24 mouse cellular contexts compared by ENCODE assay signal in the genomic region with DNA sequence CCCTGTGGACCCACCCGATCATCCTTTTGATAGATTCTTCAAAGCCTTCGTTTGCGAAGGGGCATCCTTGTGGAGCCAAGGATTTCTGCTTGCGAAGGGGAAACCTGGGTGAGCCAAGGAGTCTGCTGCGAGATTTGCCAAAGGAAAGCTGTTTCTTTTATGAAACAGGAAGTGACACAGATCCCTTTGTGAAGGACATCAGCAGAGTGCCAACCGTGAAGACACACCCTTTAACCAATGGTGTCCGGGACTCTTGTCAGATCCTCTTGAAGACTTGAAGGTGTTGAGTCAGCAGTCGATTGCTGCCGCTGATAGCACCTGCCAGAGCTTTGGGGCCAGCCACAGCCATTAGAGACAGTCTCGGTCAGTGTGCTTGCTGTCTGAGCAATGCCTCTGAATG. TPM values are rescaled to one million over a fixed set of nuclear protein-coding genes. Genes with fewer than 3 reads are reported as not detected.
DNase-seq lines count a peak whose midpoint lies in the region; ATAC-seq and TF ChIP-seq lines count a peak whose summit lies in the region.
"Had no signal": no experiment of that assay in that cellular context is flagged by ENCODE, and none has a peak within 500 bp of the region (broad histone marks: within the 10 kb centered on the region; RNA-seq: fewer than 3 reads in every experiment).

No protein-coding gene starts in this region.

- TF ChIP-seq EP300 in MEL (IDR thresholded peaks at IDR 0.05; ENCODE audit: low read depth in 1 of 2, low read length in 2 of 2), result no peak

- H3K27me3 ChIP-seq in midbrain, embryonic 11.5 days (ENCODE audit: control insufficient read depth, insufficient read depth, low read length), result no peaks in the 10 kb centered on the region; the same call in 1 of the 2 replicates
- peaks cover 2% of the 10 kb centered on the region; the same call in 1 of the 2 replicates for H3K27me3 ChIP-seq in midbrain, embryonic 15.5 days (replicated peaks)
- H3K27me3 ChIP-seq in MEL (ENCODE audit: control insufficient read depth in 1 of 2, insufficient read depth in 2 of 2, low read length in 2 of 2), result no peaks in the 10 kb centered on the region
- H3K27me3 ChIP-seq: embryonic facial prominence, embryonic 12.5 days; embryonic facial prominence, embryonic 15.5 days; forebrain, embryonic 15.5 days; heart, embryonic 13.5 days; hindbrain, embryonic 15.5 days had no signal

- no peak overlapping the region for H3K9ac ChIP-seq in midbrain, embryonic 11.5 days (ENCODE audit: low read length)
- H3K9ac ChIP-seq in midbrain, embryonic 15.5 days, result no peak overlapping the region
- no peak overlapping the region for H3K9ac ChIP-seq in MEL (ENCODE audit: control insufficient read depth, low read depth, low read length, poor library complexity, severe bottlenecking)
- H3K9ac ChIP-seq: embryonic facial prominence, embryonic 12.5 days; embryonic facial prominence, embryonic 15.5 days; forebrain, embryonic 15.5 days; heart, embryonic 13.5 days; hindbrain, embryonic 12.5 days; hindbrain, embryonic 15.5 days had no signal

- WGBS in midbrain, embryonic 11.5 days, result 84% methylated on average over 10 of the region's 10 CpGs
- WGBS in midbrain, embryonic 15.5 days, result 87% methylated on average over 10 of the region's 10 CpGs

- H3K4me3 ChIP-seq in midbrain, embryonic 11.5 days (ENCODE audit: low read depth, low read length), result no peak overlapping the region
- no peak overlapping the region for H3K4me3 ChIP-seq in midbrain, embryonic 15.5 days
- 0 out of 4 replicates have a peak overlapping the region, but pooled peaks of 1 of the 2 experiments have one; percentile 13 for H3K4me3 ChIP-seq in MEL (ENCODE audit: control insufficient read depth in 1 of 2, insufficient read depth in 1 of 2, low read depth in 2 of 2, low read length in 2 of 2)
- H3K4me3 ChIP-seq: embryonic facial prominence, embryonic 12.5 days; embryonic facial prominence, embryonic 15.5 days; forebrain, embryonic 15.5 days; heart, adult 2 months; heart, embryonic 10.5 days; heart, embryonic 13.5 days; hindbrain, embryonic 12.5 days; hindbrain, embryonic 15.5 days had no signal

- H3K79me2 ChIP-seq in MEL (ENCODE audit: control insufficient read depth, insufficient read depth, low read length, poor library complexity), result no peaks in the 10 kb centered on the region

- H3K4me2 ChIP-seq in midbrain, embryonic 11.5 days, result no peak overlapping the region
- H3K4me2 ChIP-seq in midbrain, embryonic 15.5 days, result no peak overlapping the region
- H3K4me2 ChIP-seq: embryonic facial prominence, embryonic 12.5 days; embryonic facial prominence, embryonic 15.5 days; forebrain, embryonic 15.5 days; heart, embryonic 13.5 days; hindbrain, embryonic 12.5 days; hindbrain, embryonic 15.5 days had no signal

- TF ChIP-seq POLR2A in MEL (IDR thresholded peaks at IDR 0.05; ENCODE audit: control insufficient read depth in 1 of 2, insufficient read depth in 1 of 2, low read depth in 1 of 2, low read length in 2 of 2, poor library complexity in 1 of 2), result no peak

- peak; percentile 77 for DNase-seq in midbrain, embryonic 11.5 days (ENCODE audit: low spot score, missing footprints)
- peak; percentile 50 for DNase-seq in MEL (ENCODE audit: low read depth, low spot score)
- no peak for DNase-seq in thymus, postnatal 36 days
- no peak for DNase-seq in kidney, adult 9 months
- DNase-seq in heart, postnatal 36 days, result no peak
- DNase-seq: adrenal gland, adult 2 months; adrenal gland, postnatal 14 days; cerebellum, adult 11 months; cerebellum, adult 2 months; cerebellum, postnatal 10 days; cerebellum, postnatal 36 days; gastrocnemius, postnatal 25 days; heart, adult 2 months; heart, postnatal 14 days had no signal

- no peak for ATAC-seq in midbrain, embryonic 11.5 days (ENCODE audit: low FRiP score)
- no peak for ATAC-seq in midbrain, embryonic 15.5 days (replicated peaks)
- peak; percentile 85 for ATAC-seq in megakaryocyte, adult 5-6 weeks (ENCODE audit: poor library complexity, severe bottlenecking)
- ATAC-seq: forebrain, embryonic 15.5 days had no signal

- TF ChIP-seq RAD21 in MEL (IDR thresholded peaks at IDR 0.05; ENCODE audit: low read depth, low read length), result no peak

- no peak for TF ChIP-seq CTCF in MEL (IDR thresholded peaks at IDR 0.05 in 2 of 3, conservative IDR thresholded peaks at IDR 0.05 in 1 of 3; ENCODE audit: control insufficient read depth in 1 of 3, insufficient read depth in 1 of 3, low read depth in 2 of 3, low read length in 3 of 3, poor library complexity in 1 of 3, severe bottlenecking in 1 of 3)

- intact Hi-C loops in heart, postnatal 36 days (cut with DNase I), result no loop called here

- H3K36me3 ChIP-seq in midbrain, embryonic 11.5 days (ENCODE audit: control insufficient read depth, insufficient read depth, low read length), result no peaks in the 10 kb centered on the region
- H3K36me3 ChIP-seq in midbrain, embryonic 15.5 days (replicated peaks), result no peaks in the 10 kb centered on the region
- H3K36me3 ChIP-seq in MEL (ENCODE audit: control insufficient read depth in 1 of 2, insufficient read depth in 2 of 2, low read length in 2 of 2), result peaks cover 0 to 24% of the 10 kb centered on the region in 2 experiments; a peak in 2 of 4 replicates
- H3K36me3 ChIP-seq: embryonic facial prominence, embryonic 12.5 days; embryonic facial prominence, embryonic 15.5 days; forebrain, embryonic 15.5 days; G1E; heart, embryonic 10.5 days; heart, embryonic 13.5 days; hindbrain, embryonic 12.5 days; hindbrain, embryonic 15.5 days had no signal

- H3K27ac ChIP-seq in midbrain, embryonic 11.5 days (ENCODE audit: low read depth, low read length), result no peak overlapping the region
- no peak overlapping the region for H3K27ac ChIP-seq in midbrain, embryonic 15.5 days
- H3K27ac ChIP-seq in MEL (ENCODE audit: control insufficient read depth, low read depth, low read length), result no peak overlapping the region
- H3K27ac ChIP-seq: embryonic facial prominence, embryonic 12.5 days; embryonic facial prominence, embryonic 15.5 days; forebrain, embryonic 15.5 days; heart, adult 2 months; heart, embryonic 10.5 days; heart, embryonic 13.5 days; hindbrain, embryonic 12.5 days; hindbrain, embryonic 15.5 days had no signal

- H3K9me3 ChIP-seq in midbrain, embryonic 11.5 days (ENCODE audit: control insufficient read depth, low read length), result no peaks in the 10 kb centered on the region
- no peaks in the 10 kb centered on the region for H3K9me3 ChIP-seq in midbrain, embryonic 15.5 days
- H3K9me3 ChIP-seq in MEL (replicated peaks; ENCODE audit: insufficient read depth, low read length), result no peaks in the 10 kb centered on the region
- H3K9me3 ChIP-seq: embryonic facial prominence, embryonic 12.5 days; embryonic facial prominence, embryonic 15.5 days; forebrain, embryonic 15.5 days; G1E; heart, embryonic 10.5 days; heart, embryonic 13.5 days; hindbrain, embryonic 12.5 days; hindbrain, embryonic 15.5 days had no signal

- no peaks in the 10 kb centered on the region for H3K4me1 ChIP-seq in midbrain, embryonic 11.5 days (ENCODE audit: control insufficient read depth, insufficient read depth, low read length)
- peaks cover 16% of the 10 kb centered on the region; the same call in 1 of the 2 replicates for H3K4me1 ChIP-seq in midbrain, embryonic 15.5 days
- peaks cover 0 to 36% of the 10 kb centered on the region in 2 experiments; a peak in 3 of 4 replicates for H3K4me1 ChIP-seq in MEL (ENCODE audit: control insufficient read depth in 1 of 2, insufficient read depth in 2 of 2, low read length in 2 of 2)

TF ChIP-seq in MEL, 35 proteins besides CTCF, POLR2A, EP300 and RAD21:
- no peak for TF ChIP-seq USF1 (IDR thresholded peaks at IDR 0.05; ENCODE audit: low read depth, low read length)
- peak; percentile 44; the same call in 1 of the 2 replicates for TF ChIP-seq MAFK (IDR thresholded peaks at IDR 0.05; ENCODE audit: borderline replicate concordance, low read depth, low read length)
- no peak for TF ChIP-seq TCF12 (IDR thresholded peaks at IDR 0.05; ENCODE audit: low read depth, low read length)
- TF ChIP-seq HCFC1 (IDR thresholded peaks at IDR 0.05; ENCODE audit: low read depth, low read length), result no peak
- no peak for TF ChIP-seq POLR2AphosphoS5 (IDR thresholded peaks at IDR 0.05; ENCODE audit: borderline replicate concordance, low read depth, low read length)
- TF ChIP-seq MYC (IDR thresholded peaks at IDR 0.05; ENCODE audit: low read depth, low read length), result no peak
- TF ChIP-seq JUND (IDR thresholded peaks at IDR 0.05; ENCODE audit: low read depth, low read length), result no peak
- peak; percentile 30; the same call in 1 of the 2 replicates for TF ChIP-seq ETS1 (IDR thresholded peaks at IDR 0.05; ENCODE audit: low read depth, low read length)
- TF ChIP-seq GATA1 (IDR thresholded peaks at IDR 0.05; ENCODE audit: low read depth, low read length), result peak; percentile 37

RNA-seq across cellular contexts. Expression of gene Aldh1b1, which starts 49.4 kb away (rescaled TPM):
- polyA plus RNA-seq in midbrain, embryonic 11.5 days (2014; fragmentation: Nextera tagmentation; extraction: Ambion mirVana), result 3.1 TPM in 2 replicates
- 22.5 and 23.3 TPM in 2 replicates for polyA plus RNA-seq in midbrain, embryonic 15.5 days (2015; fragmentation: Nextera tagmentation; extraction: Ambion mirVana)
- 1.9 and 2.0 TPM in 2 replicates for total RNA-seq in MEL (2012; rRNA removed)
- 1 to 10 TPM in 1 of 2 experiments, not detected in 1; 2.1 TPM for polyA plus RNA-seq in MEL (2012; ENCODE audit: insufficient read depth in 1 of 2, insufficient read length in 2 of 2, low read depth in 1 of 2, low replicate concordance in 2 of 2, missing spikeins in 1 of 2)
- total RNA-seq in megakaryocyte, adult 5-6 weeks (2015), result 10.4 and 11.6 TPM in 2 replicates
- total RNA-seq in megakaryocyte, adult 5-6 weeks (2017), result 36.2 and 41.9 TPM in 2 replicates
- 10 to 100 TPM; 12.4 to 13.0 TPM for total RNA-seq in heart, postnatal 36 days (2021)
- polyA plus RNA-seq: G1E had no signal

Comparison
In these comparisons a context has a peak if more than half of its experiments do, and no peak if none do; other contexts are left out.
1. DNase-seq: peak in midbrain, embryonic 11.5 days (single experiment) and MEL (single experiment); none in thymus, postnatal 36 days (0 of 2), kidney, adult 9 months (single experiment) and heart, postnatal 36 days (0 of 2).